Mouse (Mus musculus): ENCODE data around the gene Oasl1. TPM values are rescaled to one million over a fixed set of nuclear protein-coding genes. Genes with fewer than 3 reads are reported as not detected.

The Oasl1 gene
- polyA plus RNA-seq, 1 experiment, result not detected

- Histone ChIP-seq H3K4me3 (ENCODE audit: low read depth, low read length) (0 out of 2 replicates have a peak overlapping the region, but pooled peaks have one; percentile 9), H3K36me3 (ENCODE audit: control insufficient read depth, insufficient read depth, low read length, poor library complexity, severe bottlenecking) (no peaks in the 10 kb centered on the region), H3K27ac (ENCODE audit: insufficient read depth, low read length) (no peak overlapping the region), H3K9ac (ENCODE audit: low read depth, poor library complexity, severe bottlenecking) (peak overlapping the region; percentile 31), H3K9me3 (replicated peaks; ENCODE audit: control insufficient read depth, insufficient read depth, low read length, poor library complexity, severe bottlenecking) (no peaks in the 10 kb centered on the region), H3K4me1 (ENCODE audit: control insufficient read depth, insufficient read depth, low read length) (no peaks in the 10 kb centered on the region), H3K27me3 (ENCODE audit: control insufficient read depth, insufficient read depth, low read length, poor library complexity, severe bottlenecking) (no peaks in the 10 kb centered on the region)
- TF ChIP-seq POLR2A (IDR thresholded peaks at IDR 0.05; ENCODE audit: insufficient read depth, low read length), result no peak
- no peak for TF ChIP-seq EP300 (IDR thresholded peaks at IDR 0.05; ENCODE audit: insufficient read depth, low read depth, low read length)
- TF ChIP-seq CTCF (IDR thresholded peaks at IDR 0.05; ENCODE audit: low read depth, low read length), result no peak
Measured at GRCm38 (mm10) chr5:114982001-114982400, 59.0 kb downstream of the Oasl1 start.

GRCm38 (mm10) chr5:114985074-114985473 is 62.0 kb downstream of the Oasl1 start:
- Histone ChIP-seq H3K36me3 (ENCODE audit: control insufficient read depth, insufficient read depth, low read length, poor library complexity, severe bottlenecking) (no peaks in the 10 kb centered on the region), H3K4me1 (ENCODE audit: control insufficient read depth, insufficient read depth, low read length) (no peaks in the 10 kb centered on the region), H3K27ac (ENCODE audit: insufficient read depth, low read length) (no peak overlapping the region), H3K4me3 (ENCODE audit: low read depth, low read length) (no peak overlapping the region), H3K27me3 (ENCODE audit: control insufficient read depth, insufficient read depth, low read length, poor library complexity, severe bottlenecking) (no peaks in the 10 kb centered on the region), H3K9me3 (replicated peaks; ENCODE audit: control insufficient read depth, insufficient read depth, low read length, poor library complexity, severe bottlenecking) (no peaks in the 10 kb centered on the region), H3K9ac (ENCODE audit: low read depth, poor library complexity, severe bottlenecking) (no peak overlapping the region)
- no peak for TF ChIP-seq CTCF (IDR thresholded peaks at IDR 0.05; ENCODE audit: low read depth, low read length)
- no peak for TF ChIP-seq EP300 (IDR thresholded peaks at IDR 0.05; ENCODE audit: insufficient read depth, low read depth, low read length)

Other genes with a start within 250 kb of the Oasl1 start
- 60.0 and 61.9 TPM in 2 replicates for gene Gltp, start 232.3 kb upstream of the Oasl1 start, polyA plus RNA-seq (2011; ENCODE audit: insufficient read depth, insufficient read length, low read depth, missing spikeins)
- gene Tchp, start 215.5 kb upstream of the Oasl1 start, polyA plus RNA-seq (2011; ENCODE audit: insufficient read depth, insufficient read length, low read depth, missing spikeins), result 11.2 and 11.5 TPM in 2 replicates
- 70.6 and 71.8 TPM in 2 replicates for gene Ankrd13a, start 148.6 kb upstream of the Oasl1 start, polyA plus RNA-seq (2011; ENCODE audit: insufficient read depth, insufficient read length, low read depth, missing spikeins)
- 42.0 and 43.6 TPM in 2 replicates for gene Git2, start 147.7 kb upstream of the Oasl1 start, polyA plus RNA-seq (2011; ENCODE audit: insufficient read depth, insufficient read length, low read depth, missing spikeins)
- 36.3 and 40.7 TPM in 2 replicates for gene 1500011B03Rik, start 99.8 kb upstream of the Oasl1 start, polyA plus RNA-seq (2011; ENCODE audit: insufficient read depth, insufficient read length, low read depth, missing spikeins)
- not detected in 2 replicates for gene 4930519G04Rik, start 69.6 kb upstream of the Oasl1 start, polyA plus RNA-seq (2011; ENCODE audit: insufficient read depth, insufficient read length, low read depth, missing spikeins)
- 0.21 TPM in 1 of 2 replicates, not detected in the other for gene Gm9936, start 64.6 kb upstream of the Oasl1 start, polyA plus RNA-seq (2011; ENCODE audit: insufficient read depth, insufficient read length, low read depth, missing spikeins)
- gene Oasl2, start 26.3 kb upstream of the Oasl1 start, polyA plus RNA-seq (2011; ENCODE audit: insufficient read depth, insufficient read length, low read depth, missing spikeins), result 42.0 and 42.3 TPM in 2 replicates
- gene 2210016L21Rik, start 18.9 kb downstream of the Oasl1 start, polyA plus RNA-seq (2011; ENCODE audit: insufficient read depth, insufficient read length, low read depth, missing spikeins), result 21.7 and 22.8 TPM in 2 replicates
- gene Hnf1a, start 47.9 kb downstream of the Oasl1 start, polyA plus RNA-seq (2011; ENCODE audit: insufficient read depth, insufficient read length, low read depth, missing spikeins), result 1.3 and 1.9 TPM in 2 replicates
- gene Sppl3, start 87.9 kb downstream of the Oasl1 start, polyA plus RNA-seq (2011; ENCODE audit: insufficient read depth, insufficient read length, low read depth, missing spikeins), result 69.2 and 80.9 TPM in 2 replicates
- not detected in 2 replicates for gene Gm10401, start 175.1 kb downstream of the Oasl1 start, polyA plus RNA-seq (2011; ENCODE audit: insufficient read depth, insufficient read length, low read depth, missing spikeins)
- 44.8 and 52.1 TPM in 2 replicates for gene Acads, start 196.1 kb downstream of the Oasl1 start, polyA plus RNA-seq (2011; ENCODE audit: insufficient read depth, insufficient read length, low read depth, missing spikeins)
- 35.5 and 36.9 TPM in 2 replicates for gene Unc119b, start 211.7 kb downstream of the Oasl1 start, polyA plus RNA-seq (2011; ENCODE audit: insufficient read depth, insufficient read length, low read depth, missing spikeins)
- 137 and 139 TPM in 2 replicates for gene Mlec, start 234.9 kb downstream of the Oasl1 start, polyA plus RNA-seq (2011; ENCODE audit: insufficient read depth, insufficient read length, low read depth, missing spikeins)

Measured in ES-Bruce4 (cell line).